In the genomic region with DNA sequence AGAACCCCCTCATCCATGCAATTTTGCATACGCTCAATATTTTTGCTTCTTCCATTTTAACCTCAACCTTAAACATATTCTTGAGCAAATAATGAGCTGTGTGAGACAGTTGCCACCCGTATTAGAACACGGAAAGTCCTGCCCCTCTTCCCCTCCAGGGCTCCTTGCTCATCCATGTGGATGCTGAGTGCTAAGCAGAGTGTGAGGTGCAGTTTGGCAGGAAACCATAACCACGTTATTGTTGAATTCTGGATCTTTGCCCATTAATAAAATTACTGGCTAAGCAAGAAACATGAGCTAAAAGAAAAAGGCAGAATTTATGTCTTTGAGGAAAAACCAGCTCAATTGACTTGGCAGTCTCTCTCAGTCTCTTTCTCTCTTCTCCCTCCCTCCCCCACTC, we compare ENCODE assay signal across 27 mouse cellular contexts.
A peak's percentile ranks its signal among the peaks of the same experiment; 100 is the strongest.
DNase-seq lines count a peak whose midpoint lies in the region; ATAC-seq and TF ChIP-seq lines count a peak whose summit lies in the region.
"Had no signal": no experiment of that assay in that cellular context is flagged by ENCODE, and none has a peak within 500 bp of the region (broad histone marks: within the 10 kb centered on the region; RNA-seq: fewer than 3 reads in every experiment).

No protein-coding gene starts in this region.

- H3K9ac ChIP-seq in forebrain, embryonic 16.5 days (replicated peaks; ENCODE audit: low read depth, low read length), result no peak overlapping the region
- no peak overlapping the region for H3K9ac ChIP-seq in forebrain, embryonic 11.5 days (ENCODE audit: low read length)
- no peak overlapping the region for H3K9ac ChIP-seq in lung, embryonic 16.5 days (ENCODE audit: low read length)
- H3K9ac ChIP-seq: heart, embryonic 12.5 days; kidney, embryonic 15.5 days; midbrain, embryonic 12.5 days; neural tube, embryonic 12.5 days had no signal

- no peak for DNase-seq in forebrain, embryonic 11.5 days (ENCODE audit: low spot score)
- DNase-seq in lung, adult 2 months, result no peak
- DNase-seq in Muller cell, postnatal 12 days (ENCODE audit: inconsistent ontology term), result peak; percentile 50
- peak; percentile 27 for DNase-seq in brain, adult 2 months (ENCODE audit: low read depth, low spot score)
- no peak for DNase-seq in layer of hippocampus, adult 2 months (ENCODE audit: low spot score in 2 of 2)
- DNase-seq: adrenal gland, adult 8-10 months; B cell, adult 2 months; cerebellum, adult 8-10 months; gastrocnemius, postnatal 14 days; heart, adult 11 months; heart, postnatal 10 days; kidney, postnatal 36 days; right cerebral cortex, adult 18-20 months; right cerebral cortex, postnatal 4 days; thymus, adult 18-20 months; thymus, postnatal 36 days had no signal

- no peaks in the 10 kb centered on the region for H3K27me3 ChIP-seq in forebrain, embryonic 16.5 days (replicated peaks; ENCODE audit: control insufficient read depth, insufficient read depth, low read length)
- no peaks in the 10 kb centered on the region for H3K27me3 ChIP-seq in forebrain, embryonic 11.5 days (ENCODE audit: control insufficient read depth, insufficient read depth, low read length)
- no peaks in the 10 kb centered on the region for H3K27me3 ChIP-seq in lung, embryonic 16.5 days (ENCODE audit: control insufficient read depth, insufficient read depth, low read depth, low read length)
- H3K27me3 ChIP-seq: CH12.LX; heart, embryonic 12.5 days; kidney, embryonic 15.5 days; midbrain, embryonic 12.5 days; neural tube, embryonic 12.5 days had no signal

- no peak overlapping the region for H3K4me3 ChIP-seq in forebrain, embryonic 16.5 days (replicated peaks; ENCODE audit: low read length)
- H3K4me3 ChIP-seq in forebrain, embryonic 11.5 days (ENCODE audit: low read depth, low read length), result no peak overlapping the region
- H3K4me3 ChIP-seq in lung, embryonic 16.5 days (ENCODE audit: low read length), result no peak overlapping the region
- H3K4me3 ChIP-seq in lung, adult 2 months (replicated peaks; ENCODE audit: extremely low read depth, low read depth, low read length), result no peak overlapping the region
- no peak overlapping the region for H3K4me3 ChIP-seq in layer of hippocampus, adult 2 months
- H3K4me3 ChIP-seq: heart, embryonic 12.5 days; hindbrain, embryonic 10.5 days; kidney, embryonic 15.5 days; midbrain, embryonic 12.5 days; neural tube, embryonic 12.5 days had no signal

- H3K9me3 ChIP-seq in forebrain, embryonic 16.5 days (ENCODE audit: control insufficient read depth, low read length), result no peaks in the 10 kb centered on the region
- no peaks in the 10 kb centered on the region for H3K9me3 ChIP-seq in forebrain, embryonic 11.5 days (ENCODE audit: control insufficient read depth, low read length)
- no peaks in the 10 kb centered on the region for H3K9me3 ChIP-seq in lung, embryonic 16.5 days (ENCODE audit: control insufficient read depth, low read length)
- H3K9me3 ChIP-seq: heart, embryonic 12.5 days; hindbrain, embryonic 10.5 days; kidney, embryonic 15.5 days; midbrain, embryonic 12.5 days; neural tube, embryonic 12.5 days had no signal

- H3K4me2 ChIP-seq in forebrain, embryonic 16.5 days (ENCODE audit: low read length), result no peak overlapping the region
- no peak overlapping the region for H3K4me2 ChIP-seq in forebrain, embryonic 11.5 days (ENCODE audit: low read depth, low read length, severe bottlenecking)
- H3K4me2 ChIP-seq in lung, embryonic 16.5 days (ENCODE audit: low read depth, low read length), result no peak overlapping the region
- H3K4me2 ChIP-seq: heart, embryonic 12.5 days; kidney, embryonic 15.5 days; midbrain, embryonic 12.5 days; neural tube, embryonic 12.5 days had no signal

- no peaks in the 10 kb centered on the region for H3K36me3 ChIP-seq in forebrain, embryonic 16.5 days (ENCODE audit: control insufficient read depth, insufficient read depth)
- H3K36me3 ChIP-seq in forebrain, embryonic 11.5 days (ENCODE audit: control insufficient read depth, insufficient read depth, low read length), result no peaks in the 10 kb centered on the region
- no peaks in the 10 kb centered on the region for H3K36me3 ChIP-seq in lung, embryonic 16.5 days (ENCODE audit: control insufficient read depth, insufficient read depth, low read length)
- H3K36me3 ChIP-seq: G1E; heart, embryonic 12.5 days; hindbrain, embryonic 10.5 days; kidney, embryonic 15.5 days; midbrain, embryonic 12.5 days; neural tube, embryonic 12.5 days had no signal

- ATAC-seq in forebrain, embryonic 16.5 days, result 0 out of 2 replicates have a peak, but pooled peaks have one; percentile 53
- no peak for ATAC-seq in forebrain, embryonic 11.5 days (replicated peaks; ENCODE audit: low FRiP score)
- ATAC-seq in lung, embryonic 16.5 days (ENCODE audit: low read depth), result peak; percentile 93
- ATAC-seq: activated CD4-positive, CD25-positive, alpha-beta regulatory T cell, adult 4 months; intestine, postnatal 0 days had no signal

- no peak for TF ChIP-seq CTCF in lung, adult 2 months (IDR thresholded peaks at IDR 0.05; ENCODE audit: insufficient read depth, low read length)
- TF ChIP-seq CTCF in layer of hippocampus, adult 2 months (conservative IDR thresholded peaks at IDR 0.05), result no peak

- WGBS in forebrain, embryonic 16.5 days, result 35% methylated on average over 4 of the region's 4 CpGs
- WGBS in forebrain, embryonic 11.5 days, result 88% methylated on average over 4 of the region's 4 CpGs
- WGBS in lung, embryonic 16.5 days, result 40% methylated on average over 4 of the region's 4 CpGs
- 51% methylated on average over 4 of the region's 4 CpGs for WGBS in lung, adult 2 months

- H3K4me1 ChIP-seq in forebrain, embryonic 16.5 days (replicated peaks; ENCODE audit: control insufficient read depth, insufficient read depth, low read length), result 0 out of 2 replicates have a peak, but pooled peaks cover 4% of the 10 kb centered on the region
- H3K4me1 ChIP-seq in forebrain, embryonic 11.5 days (replicated peaks; ENCODE audit: control insufficient read depth, insufficient read depth, low read length), result no peaks in the 10 kb centered on the region
- peaks cover 5% of the 10 kb centered on the region; the same call in 1 of the 2 replicates for H3K4me1 ChIP-seq in lung, embryonic 16.5 days (replicated peaks; ENCODE audit: control insufficient read depth, insufficient read depth, low read length)
- H3K4me1 ChIP-seq in lung, adult 2 months (ENCODE audit: control insufficient read depth, insufficient read depth, low read length), result no peaks in the 10 kb centered on the region
- H3K4me1 ChIP-seq: heart, embryonic 12.5 days; kidney, embryonic 15.5 days; neural tube, embryonic 12.5 days had no signal

- no peak for TF ChIP-seq POLR2A in lung, adult 2 months (IDR thresholded peaks at IDR 0.05; ENCODE audit: borderline replicate concordance, extremely low read depth, low read depth, low read length)

- no peak overlapping the region for H3K27ac ChIP-seq in forebrain, embryonic 16.5 days (ENCODE audit: low read length)
- no peak overlapping the region for H3K27ac ChIP-seq in forebrain, embryonic 11.5 days (ENCODE audit: low read depth, low read length)
- H3K27ac ChIP-seq in lung, embryonic 16.5 days (ENCODE audit: low read length), result peak overlapping the region; percentile 36; the same call in 1 of the 2 replicates
- no peak overlapping the region for H3K27ac ChIP-seq in layer of hippocampus, adult 2 months
- H3K27ac ChIP-seq: hindbrain, embryonic 10.5 days; kidney, embryonic 15.5 days; midbrain, embryonic 12.5 days; neural tube, embryonic 12.5 days had no signal

Comparison
In these comparisons a context has a peak if more than half of its experiments do, and no peak if none do; other contexts are left out.
1. DNase-seq: peak in Muller cell, postnatal 12 days (single experiment) and brain, adult 2 months (single experiment); none in forebrain, embryonic 11.5 days (single experiment), lung, adult 2 months (single experiment) and layer of hippocampus, adult 2 months (0 of 2).